Mouse (Mus musculus) liver, embryonic 13.5 days (tissue): ENCODE data around the gene Egfl7. TPM values are rescaled to one million over a fixed set of nuclear protein-coding genes. Genes with fewer than 3 reads are reported as not detected.

Source experiments
- ATAC-seq: fragments of 200-750 bp; cut with Nextera tagmentation; 2 replicates; pipeline ENCODE4 v1.8.0; 2017; ENCODE audit warnings: low read depth, mild to moderate bottlenecking, moderate number of reproducible peaks, moderate library complexity
- DNase-seq: peaks from one replicate; pipeline ENCODE4 v3.0.0; 2022
- H3K27ac ChIP-seq: fragments of 300-500 bp; sonication (generic); 2 replicates; pipeline ENCODE4 v1.5.1; 2015; ENCODE audit warnings: moderate library complexity, mild to moderate bottlenecking, inconsistent platforms
- H3K27me3 ChIP-seq: fragments of 300-500 bp; sonication (generic); 2 replicates; pipeline ENCODE4 v1.6.1; 2015; ENCODE audit warnings: mild to moderate bottlenecking, inconsistent platforms
- H3K36me3 ChIP-seq: fragments of 300-500 bp; sonication (generic); 2 replicates; pipeline ENCODE4 v1.6.1; 2015; ENCODE audit warnings: mild to moderate bottlenecking, inconsistent platforms
- H3K4me1 ChIP-seq: fragments of 300-500 bp; sonication (generic); replicated peaks from 2 replicates; pipeline ENCODE4 v1.6.1; 2015; ENCODE audit warnings: inconsistent platforms
- H3K4me2 ChIP-seq: fragments of 300-500 bp; sonication (generic); 2 replicates; pipeline ENCODE4 v1.6.1; 2015; ENCODE audit warnings: inconsistent platforms, mild to moderate bottlenecking, moderate library complexity
- H3K4me3 ChIP-seq: fragments of 300-500 bp; sonication (generic); replicated peaks from 2 replicates; pipeline ENCODE4 v1.5.1; 2015; ENCODE audit warnings: mild to moderate bottlenecking, inconsistent platforms
- H3K9ac ChIP-seq: fragments of 300-500 bp; sonication (generic); 2 replicates; pipeline ENCODE4 v1.6.1; 2015; ENCODE audit warnings: mild to moderate bottlenecking, inconsistent platforms
- H3K9me3 ChIP-seq: fragments of 300-500 bp; sonication (generic); replicated peaks from 2 replicates; pipeline ENCODE4 v1.6.1; 2016; ENCODE audit warnings: inconsistent platforms
- WGBS: fragments of 180-500 bp; shearing (Covaris S2); methylation state at CpG from one replicate; pipeline ENCODE4 v1.1.7; 2015; ENCODE audit not compliant: insufficient replicate concordance; 5-methylcytosine and 5-hydroxymethylcytosine counted together
- polyA plus RNA-seq: library from polyadenylated mRNA; unstranded; fragments of >200 nt; fragmentation: Nextera tagmentation; extraction: Ambion mirVana; gene quantifications from 2 replicates; pipeline ENCODE4 v1.2.1, GENCODE M21; 2015

Gene Egfl7
- 69.4 and 79.4 TPM in 2 replicates for polyA plus RNA-seq

- peaks cover 72% of the 10 kb centered on the region for H3K4me1 ChIP-seq
- ATAC-seq = no peak
Measured at GRCm38 (mm10) chr2:26579714-26580113, at the start of gene Egfl7. TSS of gene Egfl7 (plus strand) at chr2:26580014.

GRCm38 (mm10) chr2:26531829-26532228 lies 48.0 kb upstream of the Egfl7 start:
- Histone ChIP-seq H3K9ac (no peak overlapping the region), H3K27ac (no peak overlapping the region), H3K27me3 (no peaks in the 10 kb centered on the region), H3K4me3 (no peak overlapping the region), H3K36me3 (no peaks in the 10 kb centered on the region), H3K4me1 (no peaks in the 10 kb centered on the region; the same call in 1 of the 2 replicates), H3K4me2 (no peak overlapping the region), H3K9me3 (no peaks in the 10 kb centered on the region)
- DNase-seq (no peak), ATAC-seq (no peak)
- 72% methylated on average over 6 of the region's 6 CpGs for WGBS

More at GRCm38 (mm10) chr2:26579714-26580113, at the start of gene Egfl7:
- peak within 1 kb of the TSS; percentile 87; the same call in 1 of the 2 replicates for H3K27ac ChIP-seq
- no peaks in the 10 kb centered on the region for H3K9me3 ChIP-seq
- no peak within 1 kb of the TSS for H3K9ac ChIP-seq
- H3K27me3 ChIP-seq = no peaks in the 10 kb centered on the region
- H3K4me2 ChIP-seq = 0 out of 2 replicates have a peak within 1 kb of the TSS, but pooled peaks have one; percentile 18
- no peak within 1 kb of the TSS for H3K4me3 ChIP-seq
- no peaks in the 10 kb centered on the region for H3K36me3 ChIP-seq
- 74% methylated on average over 1 of the region's 1 CpGs for WGBS
- DNase-seq = no peak

- Histone ChIP-seq H3K36me3 (no peaks in the 10 kb centered on the region), H3K4me1 (no peaks in the 10 kb centered on the region; the same call in 1 of the 2 replicates), H3K27me3 (no peaks in the 10 kb centered on the region), H3K4me2 (no peak overlapping the region), H3K9me3 (no peaks in the 10 kb centered on the region), H3K27ac (no peak overlapping the region), H3K9ac (no peak overlapping the region), H3K4me3 (no peak overlapping the region)
- DNase-seq = no peak
- 46% methylated on average over 5 of the region's 5 CpGs for WGBS
- ATAC-seq = no peak
Measured at GRCm38 (mm10) chr2:26533249-26533648, 46.6 kb upstream of the Egfl7 start.

DNA sequence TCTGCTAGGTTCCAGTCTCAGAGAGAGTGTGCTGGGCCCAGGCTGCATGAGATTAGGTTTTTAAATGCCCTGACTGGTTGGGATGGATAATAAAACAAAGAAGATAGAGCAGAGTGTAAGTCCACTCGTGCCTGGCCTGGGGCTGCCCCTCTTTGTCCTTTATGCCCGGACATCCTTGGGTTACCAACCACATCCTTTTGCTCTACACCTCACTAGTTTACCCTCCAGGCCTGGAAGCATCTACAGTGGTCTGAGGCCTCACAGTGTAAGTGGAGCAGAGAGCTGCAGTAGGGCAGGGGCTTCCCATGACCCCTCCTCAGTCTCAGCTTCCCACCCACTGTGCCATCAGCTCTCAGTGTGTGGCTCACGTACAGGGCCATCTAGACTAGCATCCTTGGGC lies 45.7 kb upstream of the Egfl7 start:
- no peak overlapping the region for H3K27ac ChIP-seq
- no peaks in the 10 kb centered on the region for H3K36me3 ChIP-seq
- DNase-seq (no peak), ATAC-seq (no peak)
- 48% methylated on average over 3 of the region's 3 CpGs for WGBS
- H3K9ac ChIP-seq = no peak overlapping the region
- no peak overlapping the region for H3K4me3 ChIP-seq
- H3K4me1 ChIP-seq = no peaks in the 10 kb centered on the region; the same call in 1 of the 2 replicates
- H3K9me3 ChIP-seq = no peaks in the 10 kb centered on the region
- H3K4me2 ChIP-seq = no peak overlapping the region
- H3K27me3 ChIP-seq = no peaks in the 10 kb centered on the region

DNA sequence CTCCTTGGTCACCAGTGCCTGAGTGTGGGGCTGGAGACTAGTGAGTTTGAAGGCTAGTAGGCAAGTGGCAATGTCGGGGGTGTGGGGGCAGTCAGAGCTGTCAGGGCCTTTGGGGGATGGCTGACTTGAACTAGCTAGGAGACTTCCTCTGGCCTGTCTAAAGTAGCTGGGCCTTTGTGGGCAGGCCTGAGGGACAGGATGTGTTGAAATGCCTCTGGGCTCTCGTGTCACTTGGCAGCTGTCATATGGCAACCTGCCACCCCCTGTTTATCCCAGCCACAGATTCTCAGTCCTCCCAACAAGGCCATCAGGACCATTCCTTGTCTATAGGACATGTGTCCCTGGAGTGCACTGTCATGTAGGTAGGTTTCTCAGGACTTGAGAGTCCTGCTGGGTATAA lies 45.2 kb upstream of the Egfl7 start:
- Histone ChIP-seq H3K4me2 (no peak overlapping the region), H3K4me1 (no peaks in the 10 kb centered on the region; the same call in 1 of the 2 replicates), H3K4me3 (no peak overlapping the region), H3K27me3 (no peaks in the 10 kb centered on the region), H3K9me3 (no peaks in the 10 kb centered on the region), H3K36me3 (no peaks in the 10 kb centered on the region), H3K9ac (no peak overlapping the region), H3K27ac (no peak overlapping the region)
- 3% methylated on average over 2 of the region's 2 CpGs for WGBS
- ATAC-seq (no peak), DNase-seq (no peak)

DNA sequence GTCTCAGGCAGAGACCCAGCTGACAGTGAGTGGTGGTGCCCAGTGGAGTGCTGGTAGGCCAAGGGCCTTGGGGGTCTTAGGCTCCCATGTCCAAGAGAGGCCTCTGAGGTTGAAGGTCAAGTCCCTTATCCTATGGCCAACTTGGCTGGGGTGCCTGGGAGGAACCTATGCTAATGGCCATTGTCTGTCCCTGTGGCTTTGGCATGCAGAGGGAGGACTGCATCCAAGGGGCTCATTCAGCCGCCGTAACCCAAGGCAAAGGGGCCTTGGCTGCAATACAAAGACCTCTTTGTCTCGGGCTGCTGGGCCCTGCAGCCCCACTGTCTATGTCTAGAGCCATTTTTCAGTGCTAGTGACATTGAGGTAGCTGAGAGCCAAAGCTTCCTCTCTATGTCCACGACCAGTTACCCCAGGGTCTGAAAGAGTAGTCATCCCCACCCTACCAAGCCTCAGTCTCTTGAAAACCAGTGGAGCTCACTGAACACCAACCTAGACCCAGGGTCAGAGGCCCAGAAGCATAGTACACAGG lies 44.2 kb upstream of the Egfl7 start:
- 67% methylated on average over 4 of the region's 4 CpGs for WGBS
- Histone ChIP-seq H3K27me3 (no peaks in the 10 kb centered on the region), H3K4me1 (no peaks in the 10 kb centered on the region; the same call in 1 of the 2 replicates), H3K27ac (no peak overlapping the region), H3K4me2 (no peak overlapping the region), H3K9me3 (no peaks in the 10 kb centered on the region), H3K4me3 (no peak overlapping the region), H3K36me3 (no peaks in the 10 kb centered on the region), H3K9ac (no peak overlapping the region)
- ATAC-seq = no peak
- DNase-seq = no peak

GRCm38 (mm10) chr2:26539516-26539915 lies 40.3 kb upstream of the Egfl7 start:
- DNase-seq (no peak), ATAC-seq (no peak)
- no peaks in the 10 kb centered on the region for H3K9me3 ChIP-seq
- H3K27ac ChIP-seq = no peak overlapping the region
- H3K4me1 ChIP-seq = peaks cover 4% of the 10 kb centered on the region; the same call in 1 of the 2 replicates
- no peak overlapping the region for H3K9ac ChIP-seq
- no peak overlapping the region for H3K4me2 ChIP-seq
- no peak overlapping the region for H3K4me3 ChIP-seq
- 51% methylated on average over 2 of the region's 2 CpGs for WGBS
- no peaks in the 10 kb centered on the region for H3K27me3 ChIP-seq
- no peaks in the 10 kb centered on the region for H3K36me3 ChIP-seq

GRCm38 (mm10) chr2:26540721-26541120 lies 39.1 kb upstream of the Egfl7 start:
- Histone ChIP-seq H3K4me2 (no peak overlapping the region), H3K9ac (no peak overlapping the region), H3K4me1 (0 out of 2 replicates have a peak, but pooled peaks cover 4% of the 10 kb centered on the region), H3K27ac (no peak overlapping the region), H3K4me3 (no peak overlapping the region), H3K36me3 (no peaks in the 10 kb centered on the region), H3K9me3 (no peaks in the 10 kb centered on the region), H3K27me3 (no peaks in the 10 kb centered on the region)
- ATAC-seq (no peak), DNase-seq (no peak)
- 47% methylated on average over 7 of the region's 7 CpGs for WGBS

DNA sequence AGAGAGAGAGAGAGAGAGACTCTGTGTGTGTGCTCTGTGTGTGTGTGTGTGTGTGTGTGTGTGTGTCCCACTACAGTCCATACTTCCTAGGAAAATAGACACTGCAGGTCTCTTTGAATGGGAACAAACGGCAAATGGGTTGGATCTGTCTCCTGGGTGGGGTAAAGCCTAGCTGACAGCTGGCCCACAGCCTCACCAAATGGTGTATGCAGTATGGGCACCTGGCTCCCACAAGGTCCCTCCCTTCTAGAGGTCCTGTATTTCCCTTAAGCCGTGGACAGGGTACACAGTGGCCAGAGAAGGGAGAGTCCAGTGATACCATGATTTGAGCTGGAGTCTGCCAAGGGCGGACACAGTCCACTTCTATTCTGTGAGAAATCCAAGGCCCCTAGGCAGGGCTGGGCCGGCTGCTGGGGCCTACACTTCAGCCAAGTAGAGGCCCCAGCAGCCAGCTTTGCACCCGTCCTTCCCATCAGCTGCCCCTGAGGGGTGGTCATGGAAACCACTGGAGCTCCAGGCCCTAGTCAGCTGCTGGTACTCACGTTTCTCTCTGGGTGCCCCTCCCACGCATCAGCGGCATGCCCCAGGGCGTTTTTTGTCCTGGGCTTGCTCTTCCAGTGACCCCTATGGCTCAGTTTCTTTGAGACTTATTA lies 38.4 kb upstream of the Egfl7 start:
- DNase-seq = no peak
- 50% methylated on average over 9 of the region's 9 CpGs for WGBS

GRCm38 (mm10) chr2:26543155-26543554 lies 36.7 kb upstream of the Egfl7 start:
- Histone ChIP-seq H3K4me1 (0 out of 2 replicates have a peak, but pooled peaks cover 4% of the 10 kb centered on the region), H3K4me2 (no peak overlapping the region), H3K9ac (no peak overlapping the region), H3K4me3 (no peak overlapping the region), H3K9me3 (no peaks in the 10 kb centered on the region), H3K27me3 (no peaks in the 10 kb centered on the region), H3K27ac (no peak overlapping the region), H3K36me3 (no peaks in the 10 kb centered on the region)
- DNase-seq (no peak), ATAC-seq (no peak)
- 54% methylated on average over 4 of the region's 4 CpGs for WGBS

More for the DNA sequence above, 38.4 kb upstream of the Egfl7 start:
- Histone ChIP-seq H3K4me2 (no peak overlapping the region), H3K36me3 (no peaks in the 10 kb centered on the region), H3K9me3 (no peaks in the 10 kb centered on the region), H3K4me1 (0 out of 2 replicates have a peak, but pooled peaks cover 4% of the 10 kb centered on the region), H3K27me3 (no peaks in the 10 kb centered on the region), H3K9ac (no peak overlapping the region), H3K4me3 (no peak overlapping the region), H3K27ac (no peak overlapping the region)
- ATAC-seq = no peak

DNA sequence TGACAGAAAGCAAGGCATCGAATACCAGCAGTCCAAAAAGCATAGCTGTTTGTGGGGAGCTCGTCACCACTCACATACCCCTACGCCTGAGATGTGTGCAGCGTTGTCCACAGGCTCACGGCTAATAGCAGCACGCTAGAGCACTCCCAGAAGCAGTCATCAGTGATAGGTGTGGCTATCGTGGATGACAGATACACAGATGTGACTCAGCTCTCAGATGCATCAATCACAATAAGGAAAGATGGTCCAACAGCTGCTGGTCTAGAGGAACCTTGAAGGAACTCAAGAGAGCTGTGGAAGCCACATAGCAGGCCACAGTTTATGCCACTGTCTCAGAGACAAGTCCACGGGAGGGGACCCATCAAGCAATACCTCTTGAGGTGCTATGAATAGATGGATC lies 36.0 kb upstream of the Egfl7 start:
- DNase-seq (no peak), ATAC-seq (no peak)
- no peak overlapping the region for H3K4me3 ChIP-seq
- H3K27ac ChIP-seq = no peak overlapping the region
- 0 out of 2 replicates have a peak, but pooled peaks cover 4% of the 10 kb centered on the region for H3K4me1 ChIP-seq
- H3K9ac ChIP-seq = no peak overlapping the region
- no peaks in the 10 kb centered on the region for H3K27me3 ChIP-seq
- H3K4me2 ChIP-seq = no peak overlapping the region
- H3K9me3 ChIP-seq = no peaks in the 10 kb centered on the region
- 62% methylated on average over 8 of the region's 8 CpGs for WGBS
- no peaks in the 10 kb centered on the region for H3K36me3 ChIP-seq
